Mouse (Mus musculus) cerebral cortex, adult 2 months (tissue): ENCODE data around the gene Zfp512b.

Experiments used
- WGBS: fragments of 180-500 bp; shearing (Covaris S2); methylation state at CpG from one replicate; pipeline ENCODE4 v1.1.7; 2018; 5-methylcytosine and 5-hydroxymethylcytosine counted together

Zfp512b gene

GRCm38 (mm10) chr2:181571941-181572670 lies 20.5 kb downstream of the Zfp512b start:
- 93% methylated on average over 11 of the region's 11 CpGs for WGBS

GRCm38 (mm10) chr2:181570921-181571595 lies 21.5 kb downstream of the Zfp512b start:
- 57% methylated on average over 6 of the region's 6 CpGs for WGBS

GRCm38 (mm10) chr2:181570375-181570774 lies 22.2 kb downstream of the Zfp512b start:
- WGBS, result 93% methylated on average over 8 of the region's 8 CpGs

GRCm38 (mm10) chr2:181569856-181570255 lies 22.7 kb downstream of the Zfp512b start:
- 92% methylated on average over 10 of the region's 10 CpGs for WGBS

- 82% methylated on average over 7 of the region's 7 CpGs for WGBS
Observed at GRCm38 (mm10) chr2:181568272-181569008, 24.2 kb downstream of the Zfp512b start.

GRCm38 (mm10) chr2:181567338-181567737 lies 25.3 kb downstream of the Zfp512b start:
- 96% methylated on average over 3 of the region's 3 CpGs for WGBS

GRCm38 (mm10) chr2:181550233-181550632 lies 42.4 kb downstream of the Zfp512b start:
- 89% methylated on average over 2 of the region's 2 CpGs for WGBS

GRCm38 (mm10) chr2:181548682-181549081 lies 43.9 kb downstream of the Zfp512b start:
- WGBS, result 74% methylated on average over 5 of the region's 5 CpGs

- WGBS, result 60% methylated on average over 1 of the region's 1 CpGs
Observed at GRCm38 (mm10) chr2:181548227-181548626, 44.4 kb downstream of the Zfp512b start.

- WGBS, result 95% methylated on average over 7 of the region's 7 CpGs
Observed at GRCm38 (mm10) chr2:181546142-181546541, 46.5 kb downstream of the Zfp512b start.

GRCm38 (mm10) chr2:181541761-181542380 lies 50.7 kb downstream of the Zfp512b start:
- 68% methylated on average over 6 of the region's 6 CpGs for WGBS

- 33% methylated on average over 2 of the region's 2 CpGs for WGBS
Observed at GRCm38 (mm10) chr2:181537444-181538047, 55.1 kb downstream of the Zfp512b start.

GRCm38 (mm10) chr2:181536410-181536809 lies 56.2 kb downstream of the Zfp512b start:
- WGBS, result 81% methylated on average over 2 of the region's 2 CpGs

GRCm38 (mm10) chr2:181532589-181532988 lies 60.0 kb downstream of the Zfp512b start:
- WGBS, result 96% methylated on average over 3 of the region's 3 CpGs
